Mouse (Mus musculus): Measurements from ENCODE around the gene Appl1.
"Not testable (repeated sequence)": the region's sequence is repeated elsewhere in the genome, so short reads cannot be mapped to it uniquely, and the experiment has no call there.

Appl1 gene

DNA sequence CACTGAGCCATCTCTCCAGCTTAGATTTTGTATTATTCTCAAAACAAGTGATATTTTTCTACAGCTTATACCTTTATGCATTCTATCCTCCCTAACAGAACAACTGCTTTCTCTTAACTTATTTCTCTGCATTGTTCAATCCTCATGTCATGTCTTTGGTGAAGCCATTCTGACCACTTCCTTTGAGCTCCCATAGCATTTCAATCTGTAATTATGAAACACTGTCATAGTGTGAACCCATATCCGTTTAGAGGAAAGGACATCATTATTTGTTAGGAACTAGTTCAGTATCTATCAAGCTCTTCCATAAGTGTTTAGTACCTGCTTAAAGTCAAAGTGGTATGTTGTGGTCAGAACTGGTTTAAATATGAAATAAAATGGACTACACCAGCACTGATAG, 10.5 kb downstream of the Appl1 start:
- DNase-seq: no peak

DNA sequence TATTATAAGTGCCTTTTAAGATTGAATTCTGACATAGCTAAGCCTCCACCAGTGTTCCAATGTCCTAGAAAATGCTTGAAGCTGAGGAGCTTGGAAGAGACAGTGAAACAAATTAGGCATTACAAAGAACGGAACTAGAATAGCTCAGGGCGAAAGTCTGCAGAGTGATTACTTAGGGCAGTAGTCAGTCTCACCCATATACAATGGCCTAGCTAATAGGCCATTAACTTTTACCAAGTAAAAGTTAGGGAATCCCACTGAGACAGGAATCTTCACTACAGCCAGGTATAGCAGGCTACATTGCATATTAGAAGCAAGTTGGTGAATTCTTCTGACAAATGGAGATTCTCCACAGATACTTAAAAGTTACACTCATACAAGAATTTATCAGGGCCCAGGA, 14.9 kb downstream of the Appl1 start:
- DNase-seq: not testable (repeated sequence)

DNA sequence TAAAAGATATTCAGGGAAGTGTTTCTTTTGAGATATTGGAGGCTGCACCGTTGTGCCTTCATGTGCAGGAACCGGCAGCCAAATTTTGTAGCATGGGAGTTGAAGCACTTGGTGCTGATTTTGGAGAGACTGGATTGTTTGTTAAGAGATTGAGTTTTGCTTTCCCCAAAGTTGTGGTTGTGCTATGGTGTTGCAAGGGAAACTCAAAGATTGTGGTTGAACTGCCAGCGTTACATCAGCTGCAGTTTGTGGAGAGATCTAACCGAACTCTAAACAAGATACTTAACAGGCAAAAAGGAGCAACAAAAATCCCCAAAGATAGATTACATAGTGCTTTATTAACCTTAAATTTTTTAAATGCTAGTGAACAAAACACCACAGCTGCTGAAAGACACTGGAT, 35.5 kb downstream of the Appl1 start:
- DNase-seq: no peak

DNA sequence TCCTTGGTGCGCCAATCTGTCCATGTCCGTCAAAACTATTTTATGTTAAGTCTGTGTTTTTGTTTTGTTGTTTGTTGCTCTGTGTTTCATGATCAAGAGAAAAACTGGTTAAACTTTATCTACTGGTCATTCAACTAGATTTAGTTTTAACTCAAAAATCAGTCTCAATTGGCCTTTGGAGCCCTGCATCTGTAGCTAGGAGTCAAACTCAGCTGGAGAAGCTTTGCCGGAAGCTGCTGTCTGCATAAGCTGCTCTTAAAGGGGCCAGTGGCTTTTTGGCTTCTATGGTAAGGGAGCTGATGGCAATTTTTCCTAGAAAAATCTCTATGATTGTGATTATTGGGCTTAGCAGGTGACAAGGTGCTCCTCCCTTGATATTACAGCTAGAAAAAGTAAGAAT, 36.1 kb downstream of the Appl1 start:
- no peak for DNase-seq

DNA sequence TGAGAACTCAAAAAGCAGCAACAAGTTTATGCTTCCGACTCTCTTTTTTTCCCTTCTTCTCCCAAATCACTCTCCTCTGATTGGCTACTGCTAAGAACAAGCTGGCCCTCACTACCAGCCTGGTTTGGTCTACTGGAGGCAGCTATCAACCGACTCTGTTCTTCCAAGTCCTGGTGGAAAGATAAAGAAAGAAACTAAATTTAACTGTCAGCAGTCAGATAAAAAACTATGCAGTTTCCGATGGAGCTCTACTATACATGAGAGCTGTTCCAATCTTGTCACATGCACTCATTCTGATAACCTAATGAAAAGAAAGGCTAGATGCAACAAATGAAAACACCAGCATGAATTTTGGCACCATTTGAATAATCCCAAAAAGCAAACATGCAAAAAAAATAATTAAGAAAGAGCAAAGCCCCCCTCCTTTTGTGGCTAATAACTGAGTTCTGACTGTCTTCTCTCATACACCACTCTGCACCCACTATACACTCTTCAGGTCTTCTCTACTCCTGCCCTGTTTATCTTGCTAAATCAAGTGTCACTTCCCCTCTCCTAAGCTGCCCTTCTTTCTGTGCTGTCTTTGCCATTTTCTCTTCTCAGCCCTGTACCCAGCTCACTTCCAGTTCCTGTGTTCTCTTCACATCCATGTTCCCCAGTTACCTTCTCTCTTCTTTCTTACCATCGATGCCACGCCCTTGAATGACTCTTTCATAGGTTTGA, 47.2 kb downstream of the Appl1 start:
- DNase-seq: no peak

DNA sequence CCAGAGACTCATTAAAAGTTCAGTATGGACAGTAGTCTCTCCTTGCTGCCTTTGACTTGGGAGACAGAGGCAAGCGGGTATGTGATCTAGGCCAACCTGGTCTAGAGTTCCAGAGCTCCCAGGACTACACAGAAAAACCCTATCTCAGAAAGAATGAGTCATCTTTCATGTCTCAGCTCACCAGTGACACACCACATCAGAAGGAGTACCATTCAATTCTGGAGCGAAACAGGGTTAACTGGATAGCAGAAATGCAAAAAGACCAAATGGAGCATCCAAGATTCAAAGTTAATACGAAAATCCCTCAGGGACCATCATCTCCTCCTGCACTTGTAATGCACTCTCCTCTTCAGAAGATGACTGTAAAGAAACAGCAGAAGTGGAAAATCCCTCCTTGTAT, 51.7 kb downstream of the Appl1 start:
- no peak for DNase-seq

DNA sequence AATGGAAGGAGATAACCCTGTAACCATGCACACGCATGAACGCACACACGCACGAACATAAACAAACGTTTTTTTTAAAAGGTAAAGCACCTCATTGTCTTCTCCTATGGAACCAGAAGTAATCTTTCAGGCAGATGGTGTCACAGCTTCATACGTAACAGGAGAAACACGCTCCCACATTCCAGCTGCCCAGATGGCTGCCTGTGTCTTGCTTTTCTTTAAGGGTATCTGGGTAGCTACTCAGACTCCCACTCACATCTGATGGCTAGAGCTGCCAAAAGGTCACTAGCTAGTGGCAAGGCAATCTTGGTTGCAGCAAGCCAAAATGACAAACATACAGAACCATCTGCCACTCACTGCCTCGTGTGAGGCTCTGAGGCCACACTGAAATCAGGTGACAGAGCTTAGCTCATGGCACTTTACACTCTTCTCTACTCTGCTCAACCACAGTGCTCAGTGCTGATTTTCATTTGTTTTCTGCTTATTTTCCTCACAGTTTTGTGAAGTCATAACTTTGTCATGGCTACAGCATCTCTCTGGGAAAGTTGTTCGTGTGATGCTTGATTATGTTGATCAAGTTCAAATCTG, 57.3 kb downstream of the Appl1 start:
- peak; percentile 92 for DNase-seq

DNA sequence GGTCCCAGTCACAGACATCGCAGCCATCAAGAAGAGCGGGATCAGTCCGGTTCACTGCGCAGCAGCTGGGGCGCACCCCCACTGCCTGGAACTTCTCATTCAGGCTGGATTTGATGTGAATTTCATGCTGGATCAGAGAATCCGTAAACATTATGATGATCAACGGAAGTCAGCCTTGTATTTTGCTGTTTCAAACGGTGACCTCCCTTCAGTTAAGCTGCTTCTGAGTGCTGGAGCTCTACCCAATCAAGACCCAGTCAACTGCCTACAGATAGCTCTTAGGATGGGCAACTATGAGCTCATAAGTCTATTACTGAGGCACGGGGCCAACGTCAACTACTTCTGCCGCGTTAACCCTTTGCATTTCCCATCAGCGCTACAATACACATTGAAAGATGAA, 59.2 kb downstream of the Appl1 start:
- DNase-seq: peak; percentile 6

DNA sequence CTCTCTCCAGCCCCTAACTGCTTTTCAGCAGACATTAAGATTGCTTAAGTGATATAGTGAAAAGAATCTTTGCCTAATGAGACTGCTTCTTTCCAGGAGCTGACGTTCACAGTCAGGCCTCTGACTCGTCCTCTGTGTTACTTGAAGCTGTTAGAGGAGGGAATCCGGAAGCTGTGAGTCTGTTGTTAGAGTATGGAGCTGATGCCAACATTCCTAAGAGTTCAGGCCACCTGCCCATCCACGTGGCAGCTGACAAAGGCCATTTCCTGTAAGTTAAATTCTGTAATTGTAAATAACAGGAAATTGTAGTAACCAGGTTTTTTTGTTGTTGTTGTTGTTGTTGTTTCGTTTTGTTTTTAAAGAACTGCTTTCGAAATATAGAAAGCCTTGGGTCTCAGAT, 59.8 kb downstream of the Appl1 start:
- no peak for DNase-seq

DNA sequence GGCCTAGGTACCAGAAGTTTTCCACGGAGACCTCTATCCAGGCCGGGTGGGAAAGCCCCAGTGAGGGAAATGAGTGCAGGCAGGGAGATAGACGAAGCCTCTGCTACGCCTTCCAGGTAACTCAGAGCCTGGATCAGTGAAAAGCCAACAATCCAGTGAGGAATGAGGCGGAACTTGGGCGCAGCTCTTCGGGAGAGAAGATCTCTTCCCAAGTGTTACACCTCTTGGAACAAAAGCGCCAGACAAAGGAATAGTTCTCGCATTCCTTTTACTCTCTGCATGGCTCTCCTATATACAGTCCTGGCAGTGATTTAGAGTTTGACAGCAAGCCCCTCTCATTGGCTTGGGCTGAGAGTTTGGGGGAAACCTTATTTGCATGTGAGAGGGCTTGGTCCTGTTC, 60.6 kb downstream of the Appl1 start:
- DNase-seq: not testable (repeated sequence)

DNA sequence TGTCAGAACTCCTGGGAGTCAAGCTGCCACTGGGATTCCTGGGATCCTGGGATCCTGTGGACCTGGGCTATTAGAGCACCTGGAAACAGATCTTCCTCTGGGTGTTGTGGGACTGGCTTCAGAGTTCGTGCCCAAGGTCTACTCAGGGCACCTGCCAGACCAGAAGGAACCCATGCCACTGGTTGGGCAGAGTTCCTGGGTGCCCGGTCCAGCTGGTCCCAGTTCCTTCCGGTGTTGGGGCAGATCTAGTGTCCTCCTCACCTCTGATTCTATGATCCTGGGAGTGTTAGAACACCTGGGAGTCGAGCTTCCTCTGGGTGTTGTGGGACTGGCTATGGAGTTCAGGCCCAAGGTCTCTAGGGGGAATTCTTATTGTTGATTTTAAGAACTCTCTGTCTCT, 63.6 kb downstream of the Appl1 start:
- no peak for DNase-seq

DNA sequence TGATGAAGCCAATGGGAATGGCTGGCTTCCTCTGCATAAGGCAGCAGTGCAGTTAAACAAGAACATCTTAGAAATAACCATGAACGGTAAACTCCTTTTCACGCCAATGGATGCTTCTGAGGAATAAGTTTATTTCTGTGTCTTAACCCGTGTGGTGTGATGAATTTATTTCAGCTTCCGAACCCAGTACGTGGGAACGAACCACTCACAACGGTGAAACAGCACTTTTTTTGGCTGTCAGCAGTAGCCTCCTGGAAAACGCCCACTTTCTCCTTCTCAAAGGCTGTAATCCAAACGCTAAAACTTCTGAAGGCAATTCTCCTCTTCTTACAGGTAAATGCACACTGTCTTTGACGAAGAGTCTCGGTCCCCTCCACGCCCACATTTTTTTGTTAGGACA, 70.1 kb downstream of the Appl1 start:
- no peak for DNase-seq

DNA sequence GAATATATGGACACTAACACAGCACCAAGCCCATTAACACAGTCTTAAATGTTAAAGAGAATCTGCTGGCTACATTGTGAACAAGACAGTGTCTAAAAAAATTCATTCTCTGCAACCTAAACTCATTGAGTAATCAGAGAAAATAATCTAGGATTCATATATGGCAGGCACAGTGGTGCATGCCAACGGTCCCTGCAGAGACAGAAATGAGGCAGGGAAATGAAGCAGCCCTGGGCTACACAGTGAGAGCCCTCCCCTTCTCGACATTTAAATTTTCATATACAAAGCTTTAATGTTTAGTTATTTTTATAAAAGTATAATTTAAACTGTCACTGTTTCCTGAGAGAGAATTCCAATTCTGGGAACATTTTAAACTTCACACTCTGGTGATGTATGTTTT, 71.5 kb downstream of the Appl1 start:
- DNase-seq: no peak

DNA sequence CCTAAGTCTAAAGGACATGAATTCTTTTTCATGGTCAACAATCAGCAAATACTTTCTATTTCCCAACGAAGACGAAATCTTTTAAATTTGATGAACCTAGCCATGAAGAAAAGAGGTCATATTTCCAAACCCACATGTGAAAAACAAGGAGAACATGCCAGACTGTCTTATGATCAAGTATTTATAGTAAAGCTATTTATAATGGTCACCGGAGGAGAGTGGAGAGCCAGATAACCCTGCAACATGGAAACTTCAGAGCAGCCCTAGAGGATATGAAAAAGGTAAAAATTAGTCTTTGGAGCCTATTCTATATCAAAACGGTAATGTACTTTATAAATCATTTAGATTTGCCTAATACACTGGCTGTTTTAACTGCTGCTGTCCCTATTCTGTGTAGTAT, 76.6 kb downstream of the Appl1 start, which contains the start of gene Asb14:
TSS of gene Asb14 (plus strand) at position 166 of the 400 bp plus-strand sequence.
- DNase-seq: no peak

DNA sequence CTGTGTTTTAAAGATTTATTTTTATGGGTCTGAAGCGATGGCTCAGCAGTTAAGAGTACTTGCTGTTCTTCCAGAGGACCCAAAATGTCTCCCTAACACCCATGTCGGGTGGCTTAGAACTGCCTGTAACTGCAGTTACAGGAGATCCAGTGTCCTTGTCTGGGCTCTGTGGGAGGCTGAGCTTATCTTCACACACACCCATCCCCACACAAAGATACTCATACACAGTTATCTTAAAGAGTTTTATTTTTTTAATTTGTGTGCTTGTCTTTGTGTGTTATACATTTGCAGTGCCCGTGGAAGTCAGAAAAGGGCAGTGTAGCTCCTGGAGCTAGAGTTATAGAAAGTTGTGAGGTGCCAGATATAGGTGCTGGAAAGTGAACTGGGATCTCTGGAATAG, 80.3 kb downstream of the Appl1 start:
- DNase-seq: no peak

DNA sequence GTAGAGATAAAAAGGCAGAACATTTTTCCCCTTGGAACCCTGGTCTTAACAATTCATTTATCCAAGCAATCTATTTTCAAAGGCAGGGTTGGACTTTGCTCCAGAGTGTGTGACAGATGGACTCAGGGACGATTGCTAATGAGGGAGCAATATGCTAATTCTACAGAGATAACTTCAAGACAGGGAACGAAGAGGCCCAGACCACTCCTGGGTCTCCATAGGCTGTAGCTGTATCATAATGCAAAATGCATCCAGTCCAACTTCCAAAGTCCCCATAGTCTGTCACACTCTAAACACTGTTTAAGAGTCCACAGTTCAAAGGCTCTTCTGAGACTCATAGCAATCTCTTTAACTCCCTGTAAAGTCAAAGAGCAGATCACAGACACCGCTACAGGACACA, 83.8 kb downstream of the Appl1 start:
- DNase-seq: peak; percentile 11

DNA sequence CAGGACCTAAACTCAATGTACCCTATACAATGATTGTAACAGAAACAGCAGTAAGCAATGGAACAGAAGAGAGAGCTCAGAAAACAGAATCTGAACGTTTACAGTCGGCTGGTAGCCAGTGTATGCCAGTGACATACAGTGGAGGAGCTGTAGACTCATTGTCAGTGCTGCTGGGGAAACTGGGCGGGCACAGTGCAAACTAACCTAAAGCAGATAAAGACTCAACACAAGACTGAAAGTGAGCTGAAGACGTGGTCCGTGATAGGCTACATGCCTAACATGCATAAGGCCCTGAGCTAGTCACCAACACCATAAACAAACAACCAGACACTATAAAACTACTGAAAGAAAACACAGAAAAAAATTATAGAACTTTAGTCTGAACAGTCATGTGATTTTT, 89.3 kb downstream of the Appl1 start:
- no peak for DNase-seq

DNA sequence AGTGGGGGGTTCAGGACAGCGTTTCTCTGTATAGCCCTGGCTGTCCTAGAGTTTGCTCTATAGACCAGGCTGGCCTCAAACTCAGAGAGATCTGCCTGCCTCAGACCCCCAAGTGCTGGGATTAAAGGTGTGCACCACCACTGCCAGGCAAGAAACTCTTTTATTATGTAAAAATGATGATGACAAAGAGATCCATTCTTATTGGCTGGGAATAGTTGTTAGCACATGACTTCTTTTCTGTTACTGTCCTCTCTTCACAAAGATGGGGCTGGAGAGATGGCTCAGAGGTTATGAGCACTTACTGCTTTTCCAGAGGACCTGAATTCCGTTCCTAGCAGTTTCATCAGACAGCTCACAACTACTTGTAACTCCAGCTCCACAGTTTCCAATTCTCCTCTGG, 91.1 kb downstream of the Appl1 start:
- no peak for DNase-seq

DNA sequence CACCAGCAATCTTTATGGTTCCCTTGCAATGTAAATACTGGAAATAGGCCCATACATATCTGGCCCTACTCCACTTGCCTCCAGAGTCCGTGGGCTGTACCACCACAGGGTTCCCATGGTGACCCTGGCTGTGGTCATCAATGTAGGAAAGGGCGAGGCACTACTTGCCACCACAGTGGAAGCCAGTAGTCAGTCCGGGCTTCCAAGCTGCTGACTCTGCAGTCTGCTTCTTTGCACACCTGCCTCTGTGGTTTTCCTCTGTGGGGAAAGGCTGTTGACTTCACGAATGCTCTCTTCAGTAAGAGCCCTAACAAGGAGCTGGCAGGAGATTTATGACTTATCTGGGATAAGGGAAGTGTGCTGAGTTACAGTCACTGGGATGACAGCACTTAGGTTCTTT, 92.3 kb downstream of the Appl1 start:
- no peak for DNase-seq

Measured in retina, postnatal 1 day (tissue).